Mouse (Mus musculus) C2C12 (cell line): Measurements from ENCODE around the gene Ctse.
A peak's percentile ranks its signal among the peaks of the same experiment; 100 is the strongest.

Experiments
- CEBPB ChIP-seq: IDR thresholded peaks from one replicate; pipeline ENCODE4 v1.6.1; 2011; ENCODE audit warnings: low read depth, mild to moderate bottlenecking, control low read depth, moderate library complexity
- CTCF ChIP-seq: IDR thresholded peaks from one replicate; pipeline ENCODE4 v1.5.1; 2011; ENCODE audit not compliant: control insufficient read depth, insufficient read depth, insufficient read length
- FOSL1 ChIP-seq: IDR thresholded peaks from one replicate; pipeline ENCODE4 v1.8.0; 2011; ENCODE audit warnings: mild to moderate bottlenecking, low read length; ENCODE audit not compliant: poor library complexity, insufficient read depth, severe bottlenecking
- MYOD1 ChIP-seq: IDR thresholded peaks from one replicate; pipeline ENCODE4 v1.6.1; 2011; ENCODE audit warnings: low read depth; ENCODE audit not compliant: control insufficient read depth, insufficient read length
- MYOG ChIP-seq: IDR thresholded peaks from one replicate; pipeline ENCODE4 v1.6.1; 2011; ENCODE audit not compliant: control insufficient read depth, insufficient read length; ENCODE audit errors: extremely low read depth
- USF1 ChIP-seq: IDR thresholded peaks from one replicate; pipeline ENCODE4 v1.6.1; 2011; ENCODE audit warnings: low read depth, mild to moderate bottlenecking, control low read depth, moderate library complexity

GRCm38 (mm10) chr1:131657945-131658354 is 19.8 kb downstream of the Ctse start:
- peak; percentile 82 for TF ChIP-seq CTCF
- TF ChIP-seq MYOD1: no peak
- TF ChIP-seq MYOG: no peak
- no peak for TF ChIP-seq USF1
- no peak for TF ChIP-seq FOSL1
- no peak for TF ChIP-seq CEBPB
